Mouse (Mus musculus): ENCODE measurements around the gene Frat1.
A peak's percentile ranks its signal among the peaks of the same experiment; 100 is the strongest.

Gene Frat1

GRCm38 (mm10) chr19:41816915-41817314, 12.9 kb upstream of the Frat1 start:
- no peak for ATAC-seq (ENCODE audit: low TSS enrichment)

- no peak for ATAC-seq (ENCODE audit: low TSS enrichment)
Observed at GRCm38 (mm10) chr19:41817325-41817724, 12.4 kb upstream of the Frat1 start.

GRCm38 (mm10) chr19:41818749-41819148, 11.0 kb upstream of the Frat1 start:
- no peak for ATAC-seq (ENCODE audit: low TSS enrichment)

- ATAC-seq (ENCODE audit: low TSS enrichment) = no peak
Observed at GRCm38 (mm10) chr19:41821436-41821835, 8.3 kb upstream of the Frat1 start.

- ATAC-seq (ENCODE audit: low TSS enrichment) = no peak
Observed at GRCm38 (mm10) chr19:41822589-41822988, 7.2 kb upstream of the Frat1 start.

GRCm38 (mm10) chr19:41824950-41825349, 4.8 kb upstream of the Frat1 start:
- no peak for ATAC-seq (ENCODE audit: low TSS enrichment)

- no peak for ATAC-seq (ENCODE audit: low TSS enrichment)
Observed at GRCm38 (mm10) chr19:41826529-41826928, 3.2 kb upstream of the Frat1 start.

GRCm38 (mm10) chr19:41828941-41829340, 829 bp upstream of the Frat1 start:
- ATAC-seq (ENCODE audit: low TSS enrichment) = no peak

GRCm38 (mm10) chr19:41830106-41831031, 599 bp downstream of the Frat1 start:
- peak; percentile 47 for ATAC-seq (ENCODE audit: low TSS enrichment)

GRCm38 (mm10) chr19:41831101-41831570, 1.4 kb downstream of the Frat1 start:
- ATAC-seq (ENCODE audit: low TSS enrichment) = peak; percentile 39

- ATAC-seq (ENCODE audit: low TSS enrichment) = no peak
Observed at GRCm38 (mm10) chr19:41831718-41832391, 2.1 kb downstream of the Frat1 start.

GRCm38 (mm10) chr19:41832501-41833201, 2.9 kb downstream of the Frat1 start:
- no peak for ATAC-seq (ENCODE audit: low TSS enrichment)

- ATAC-seq (ENCODE audit: low TSS enrichment) = no peak
Observed at GRCm38 (mm10) chr19:41835407-41835806, 5.6 kb downstream of the Frat1 start.

GRCm38 (mm10) chr19:41835816-41836215, 6.0 kb downstream of the Frat1 start:
- 0 out of 2 replicates have a peak, but pooled peaks have one; percentile 7 for ATAC-seq (ENCODE audit: low TSS enrichment)

- no peak for ATAC-seq (ENCODE audit: low TSS enrichment)
Observed at GRCm38 (mm10) chr19:41836719-41837118, 6.9 kb downstream of the Frat1 start.

- no peak for ATAC-seq (ENCODE audit: low TSS enrichment)
Observed at GRCm38 (mm10) chr19:41837194-41837916, 7.6 kb downstream of the Frat1 start.

GRCm38 (mm10) chr19:41837917-41838261, 8.1 kb downstream of the Frat1 start:
- no peak for ATAC-seq (ENCODE audit: low TSS enrichment)

- ATAC-seq (ENCODE audit: low TSS enrichment) = no peak
Observed at GRCm38 (mm10) chr19:41838808-41839207, 9.0 kb downstream of the Frat1 start.

- ATAC-seq (ENCODE audit: low TSS enrichment) = no peak
Observed at GRCm38 (mm10) chr19:41839685-41840084, 9.9 kb downstream of the Frat1 start.

GRCm38 (mm10) chr19:41841105-41841750, 11.5 kb downstream of the Frat1 start:
- ATAC-seq (ENCODE audit: low TSS enrichment) = no peak

- ATAC-seq (ENCODE audit: low TSS enrichment) = no peak
Observed at GRCm38 (mm10) chr19:41842196-41842595, 12.4 kb downstream of the Frat1 start.

Data from frontal cortex, adult (tissue).